Mouse (Mus musculus): ENCODE data around the gene Cgnl1. TPM values are rescaled to one million over a fixed set of nuclear protein-coding genes. Genes with fewer than 3 reads are reported as not detected.
A peak's percentile ranks its signal among the peaks of the same experiment; 100 is the strongest.
"Not testable (repeated sequence)": the region's sequence is repeated elsewhere in the genome, so short reads cannot be mapped to it uniquely, and the experiment has no call there.

Gene Cgnl1
- polyA plus RNA-seq, 1 experiment = 25.0 TPM

GRCm38 (mm10) chr9:71628286-71628685 is 143.1 kb downstream of the Cgnl1 start:
- H3K27ac ChIP-seq (ENCODE audit: insufficient read depth, low read length) = no peak overlapping the region
- no peaks in the 10 kb centered on the region for H3K27me3 ChIP-seq (ENCODE audit: control insufficient read depth, insufficient read depth, low read length)
- DNase-seq = no peak
- H3K4me3 ChIP-seq (replicated peaks; ENCODE audit: insufficient read depth, low read depth, low read length) = no peak overlapping the region
- WGBS = 52% methylated on average over 6 of the region's 6 CpGs
- no peak for TF ChIP-seq POLR2A (IDR thresholded peaks at IDR 0.05; ENCODE audit: borderline replicate concordance, insufficient read depth, low read length)
- no peak for TF ChIP-seq CTCF (IDR thresholded peaks at IDR 0.05; ENCODE audit: borderline replicate concordance, insufficient read depth, low read depth, low read length)
- no peaks in the 10 kb centered on the region for H3K4me1 ChIP-seq (ENCODE audit: control insufficient read depth, insufficient read depth, low read length)

- DNase-seq = no peak
- Histone ChIP-seq H3K4me3 (replicated peaks; ENCODE audit: insufficient read depth, low read depth, low read length) (no peak overlapping the region), H3K4me1 (ENCODE audit: control insufficient read depth, insufficient read depth, low read length) (no peaks in the 10 kb centered on the region), H3K27me3 (ENCODE audit: control insufficient read depth, insufficient read depth, low read length) (no peaks in the 10 kb centered on the region), H3K27ac (ENCODE audit: insufficient read depth, low read length) (no peak overlapping the region)
- no peak for TF ChIP-seq POLR2A (IDR thresholded peaks at IDR 0.05; ENCODE audit: borderline replicate concordance, insufficient read depth, low read length)
- no peak for TF ChIP-seq CTCF (IDR thresholded peaks at IDR 0.05; ENCODE audit: borderline replicate concordance, insufficient read depth, low read depth, low read length)
- 82% methylated on average over 6 of the region's 6 CpGs for WGBS
Observed at GRCm38 (mm10) chr9:71625961-71626360, 145.4 kb downstream of the Cgnl1 start.

- 49% methylated on average over 10 of the region's 10 CpGs for WGBS
- TF ChIP-seq POLR2A (IDR thresholded peaks at IDR 0.05; ENCODE audit: borderline replicate concordance, insufficient read depth, low read length) = no peak
- peak; percentile 37; the same call in 1 of the 2 replicates for TF ChIP-seq CTCF (IDR thresholded peaks at IDR 0.05; ENCODE audit: borderline replicate concordance, insufficient read depth, low read depth, low read length)
- Histone ChIP-seq H3K4me1 (ENCODE audit: control insufficient read depth, insufficient read depth, low read length) (no peaks in the 10 kb centered on the region), H3K27me3 (ENCODE audit: control insufficient read depth, insufficient read depth, low read length) (no peaks in the 10 kb centered on the region), H3K4me3 (replicated peaks; ENCODE audit: insufficient read depth, low read depth, low read length) (no peak overlapping the region), H3K27ac (ENCODE audit: insufficient read depth, low read length) (no peak overlapping the region)
- DNase-seq = peak; percentile 28 to 42
Observed at GRCm38 (mm10) chr9:71624793-71625495, 146.5 kb downstream of the Cgnl1 start.

- TF ChIP-seq POLR2A (IDR thresholded peaks at IDR 0.05; ENCODE audit: borderline replicate concordance, insufficient read depth, low read length) (no peak), CTCF (IDR thresholded peaks at IDR 0.05; ENCODE audit: borderline replicate concordance, insufficient read depth, low read depth, low read length) (peak; percentile 78)
- Histone ChIP-seq H3K4me1 (ENCODE audit: control insufficient read depth, insufficient read depth, low read length) (no peaks in the 10 kb centered on the region), H3K27me3 (ENCODE audit: control insufficient read depth, insufficient read depth, low read length) (no peaks in the 10 kb centered on the region), H3K27ac (ENCODE audit: insufficient read depth, low read length) (no peak overlapping the region), H3K4me3 (replicated peaks; ENCODE audit: insufficient read depth, low read depth, low read length) (no peak overlapping the region)
- WGBS = 38% methylated on average over 4 of the region's 4 CpGs
- peak in 1 of 2 experiments; percentile 27 for DNase-seq
Observed at GRCm38 (mm10) chr9:71623871-71624569, 147.4 kb downstream of the Cgnl1 start.

- no peak overlapping the region for H3K4me3 ChIP-seq (replicated peaks; ENCODE audit: insufficient read depth, low read depth, low read length)
- DNase-seq = no peak
Observed at GRCm38 (mm10) chr9:71622593-71622992, 148.8 kb downstream of the Cgnl1 start.

GRCm38 (mm10) chr9:71621968-71622367 is 149.4 kb downstream of the Cgnl1 start:
- no peak for DNase-seq
- 91% methylated on average over 4 of the region's 4 CpGs for WGBS
- TF ChIP-seq CTCF (IDR thresholded peaks at IDR 0.05; ENCODE audit: borderline replicate concordance, insufficient read depth, low read depth, low read length) = no peak
- no peak for TF ChIP-seq POLR2A (IDR thresholded peaks at IDR 0.05; ENCODE audit: borderline replicate concordance, insufficient read depth, low read length)
- no peaks in the 10 kb centered on the region for H3K4me1 ChIP-seq (ENCODE audit: control insufficient read depth, insufficient read depth, low read length)
- H3K27ac ChIP-seq (ENCODE audit: insufficient read depth, low read length) = no peak overlapping the region
- no peak overlapping the region for H3K4me3 ChIP-seq (replicated peaks; ENCODE audit: insufficient read depth, low read depth, low read length)
- no peaks in the 10 kb centered on the region for H3K27me3 ChIP-seq (ENCODE audit: control insufficient read depth, insufficient read depth, low read length)

More at GRCm38 (mm10) chr9:71622593-71622992, 148.8 kb downstream of the Cgnl1 start:
- Histone ChIP-seq H3K27ac (ENCODE audit: insufficient read depth, low read length) (no peak overlapping the region), H3K27me3 (ENCODE audit: control insufficient read depth, insufficient read depth, low read length) (no peaks in the 10 kb centered on the region), H3K4me1 (ENCODE audit: control insufficient read depth, insufficient read depth, low read length) (no peaks in the 10 kb centered on the region)
- 70% methylated on average over 3 of the region's 3 CpGs for WGBS
- TF ChIP-seq CTCF (IDR thresholded peaks at IDR 0.05; ENCODE audit: borderline replicate concordance, insufficient read depth, low read depth, low read length) (no peak), POLR2A (IDR thresholded peaks at IDR 0.05; ENCODE audit: borderline replicate concordance, insufficient read depth, low read length) (no peak)

- not testable (repeated sequence) for H3K27ac ChIP-seq (ENCODE audit: insufficient read depth, low read length); DNase-seq; H3K4me3 ChIP-seq (replicated peaks; ENCODE audit: insufficient read depth, low read depth, low read length); H3K4me1 ChIP-seq (ENCODE audit: control insufficient read depth, insufficient read depth, low read length); H3K27me3 ChIP-seq (ENCODE audit: control insufficient read depth, insufficient read depth, low read length)
- WGBS = 80% methylated on average over 5 of the region's 5 CpGs
Observed at GRCm38 (mm10) chr9:71620116-71620515, 151.3 kb downstream of the Cgnl1 start.

- no peak overlapping the region for H3K27ac ChIP-seq (ENCODE audit: insufficient read depth, low read length)
- no peak overlapping the region for H3K4me3 ChIP-seq (replicated peaks; ENCODE audit: insufficient read depth, low read depth, low read length)
- H3K4me1 ChIP-seq (ENCODE audit: control insufficient read depth, insufficient read depth, low read length) = no peaks in the 10 kb centered on the region
- TF ChIP-seq POLR2A (IDR thresholded peaks at IDR 0.05; ENCODE audit: borderline replicate concordance, insufficient read depth, low read length) (no peak), CTCF (IDR thresholded peaks at IDR 0.05; ENCODE audit: borderline replicate concordance, insufficient read depth, low read depth, low read length) (peak; percentile 46; the same call in 1 of the 2 replicates)
- 59% methylated on average over 8 of the region's 8 CpGs for WGBS
- H3K27me3 ChIP-seq (ENCODE audit: control insufficient read depth, insufficient read depth, low read length) = no peaks in the 10 kb centered on the region
- no peak for DNase-seq
Observed at GRCm38 (mm10) chr9:71617363-71617762, 154.0 kb downstream of the Cgnl1 start.
